ENCODE assay signal across 7 mouse cellular contexts in the genomic region with DNA sequence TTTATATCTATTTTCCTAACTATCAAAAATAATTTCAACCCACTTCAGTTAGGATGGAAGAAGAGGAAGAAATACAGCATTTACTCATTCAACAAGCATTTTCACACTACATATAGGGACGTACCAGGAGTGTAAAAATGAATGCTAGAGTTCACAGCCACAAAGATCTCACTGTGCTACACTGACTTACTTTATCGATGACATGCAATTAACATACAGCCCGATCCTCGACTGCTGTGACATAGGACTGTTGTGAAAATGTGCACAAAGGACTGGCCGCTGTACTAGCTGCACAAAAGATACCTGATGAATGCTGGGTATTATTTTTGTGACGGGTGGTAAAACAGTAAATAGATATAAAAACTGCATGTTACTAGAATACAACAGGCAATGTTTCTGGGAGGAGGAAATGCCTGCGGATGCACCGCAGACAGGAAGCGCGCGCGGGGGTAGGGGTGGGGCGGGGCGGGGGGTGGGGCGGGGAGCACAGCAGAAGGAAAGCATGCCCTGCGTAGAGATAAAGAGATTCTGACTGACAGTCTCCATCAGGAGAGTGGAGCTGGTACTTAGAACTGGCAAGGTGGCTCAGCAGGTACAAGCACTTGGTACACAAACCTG. TPM values are rescaled to one million over a fixed set of nuclear protein-coding genes. Genes with fewer than 3 reads are reported as not detected.
DNase-seq lines count a peak whose midpoint lies in the region; ATAC-seq and TF ChIP-seq lines count a peak whose summit lies in the region.

No protein-coding gene starts in this region.

- peaks cover 17% of the 10 kb centered on the region for H3K36me3 ChIP-seq in heart, postnatal 0 days (replicated peaks; ENCODE audit: control insufficient read depth, insufficient read depth, low read length)
- peaks cover 12% of the 10 kb centered on the region; the same call in 1 of the 2 replicates for H3K36me3 ChIP-seq in macrophage (ENCODE audit: inconsistent target)

- H3K4me1 ChIP-seq in heart, postnatal 0 days (ENCODE audit: control insufficient read depth, insufficient read depth) = peaks cover 12% of the 10 kb centered on the region

- peak overlapping the region; percentile 31 for H3K4me3 ChIP-seq in heart, postnatal 0 days (ENCODE audit: low read depth, low read length)
- peak overlapping the region; percentile 8; the same call in 1 of the 2 replicates for H3K4me3 ChIP-seq in macrophage (ENCODE audit: inconsistent target)

- no peaks in the 10 kb centered on the region for H3K79me2 ChIP-seq in macrophage (ENCODE audit: inconsistent target)

- H3K9ac ChIP-seq in heart, postnatal 0 days (replicated peaks; ENCODE audit: low read depth, low read length) = no peak overlapping the region

- H3K27me3 ChIP-seq in heart, postnatal 0 days (ENCODE audit: control insufficient read depth, insufficient read depth, low read length) = no peaks in the 10 kb centered on the region

- H3K9me3 ChIP-seq in heart, postnatal 0 days (replicated peaks; ENCODE audit: control insufficient read depth, low read length) = no peaks in the 10 kb centered on the region

- WGBS in heart, postnatal 0 days = 45% methylated on average over 16 of the region's 16 CpGs
- 5% methylated on average over 16 of the region's 16 CpGs for whole genome bisulfite sequencing in macrophage (ENCODE audit: missing documents)

- ATAC-seq in heart, postnatal 0 days (ENCODE audit: insufficient read depth, low read depth) = peak; percentile 51

- TF ChIP-seq CTCF in heart, postnatal 0 days (IDR thresholded peaks at IDR 0.05; ENCODE audit: low read depth) = no peak

- H3K4me2 ChIP-seq in heart, postnatal 0 days (ENCODE audit: low read depth, low read length) = peak overlapping the region; percentile 52

- peak; percentile 75 for DNase-seq in CD4-positive helper T cell, adult 2 months (ENCODE audit: low read depth, low spot score)
- DNase-seq in R1 (ENCODE audit: low read depth, low spot score) = peak; percentile 22
- DNase-seq in heart, postnatal 0 days (ENCODE audit: low spot score) = no peak
- no peak for DNase-seq in left cerebral cortex, postnatal 25 days (ENCODE audit: low spot score in 2 of 2)
- DNase-seq in layer of hippocampus, postnatal 10 days (ENCODE audit: low spot score in 2 of 2) = no peak
- no peak for DNase-seq in MN1 (ENCODE audit: low spot score)

- intact Hi-C loops in left cerebral cortex, postnatal 25 days (cut with DNase I) = no loop called here

- H3K27ac ChIP-seq in heart, postnatal 0 days (ENCODE audit: low read depth) = peak overlapping the region; percentile 40
- H3K27ac ChIP-seq in macrophage = no peak overlapping the region

- TF ChIP-seq EP300 in heart, postnatal 0 days (IDR thresholded peaks at IDR 0.05; ENCODE audit: low read depth) = no peak

RNA-seq across cellular contexts. Expression of gene Rgcc, which starts 29.6 kb away (rescaled TPM):
- total RNA-seq in heart, postnatal 0 days (2014; rRNA removed; ENCODE audit: low replicate concordance) = 21.4 and 43.4 TPM in 2 replicates
- 43.6 and 51.8 TPM in 2 replicates for polyA plus RNA-seq in heart, postnatal 0 days (2015; fragmentation: Nextera tagmentation; extraction: Ambion mirVana)
- total RNA-seq in macrophage (2018; cell fraction: chromatin; rRNA removed) = 1 to 10 TPM in 3 of 26 experiments, not detected in 23; 1.2 to 1.9 (median 1.4) TPM
- 1 to 10 TPM in 3 of 26 experiments, under 1 TPM in 10, not detected in 13; 0.20 to 3.4 (median 0.53) TPM for total RNA-seq in macrophage (2018; cell fraction: cytosol; rRNA removed)
- 1 to 10 TPM in 1 of 26 experiments, under 1 TPM in 2, not detected in 23; 0.97 to 2.1 (median 0.98) TPM for total RNA-seq in macrophage (2018; cell fraction: nucleus; rRNA removed)
- 0.27 to 1.1 TPM (median 0.29 TPM) in 3 replicates for polyA plus RNA-seq in macrophage (2018)
- total RNA-seq in left cerebral cortex, postnatal 25 days (2021) = 10 to 100 TPM; 31.9 to 42.4 TPM
- 10 to 100 TPM; 37.3 to 45.2 TPM for total RNA-seq in layer of hippocampus, postnatal 10 days (2021)

RNA-seq across cellular contexts. Expression of gene Naa16, which starts 59.5 kb away (rescaled TPM):
- total RNA-seq in heart, postnatal 0 days (2014; rRNA removed; ENCODE audit: low replicate concordance) = 0.81 and 1.6 TPM in 2 replicates
- 11.3 and 14.8 TPM in 2 replicates for polyA plus RNA-seq in heart, postnatal 0 days (2015; fragmentation: Nextera tagmentation; extraction: Ambion mirVana)
- 100 to 1,000 TPM in 2 of 26 experiments, 10 to 100 TPM in 24; 22.6 to 174 (median 68.7) TPM for total RNA-seq in macrophage (2018; cell fraction: chromatin; rRNA removed)
- total RNA-seq in macrophage (2018; cell fraction: cytosol; rRNA removed) = 10 to 100 TPM in 16 of 26 experiments, 1 to 10 TPM in 10; 6.3 to 15.6 (median 10.2) TPM
- 10 to 100 TPM; 11.6 to 77.6 (median 34.4) TPM for total RNA-seq in macrophage (2018; cell fraction: nucleus; rRNA removed)
- polyA plus RNA-seq in macrophage (2018) = 9.8 to 15.1 TPM (median 10.7 TPM) in 3 replicates
- total RNA-seq in left cerebral cortex, postnatal 25 days (2021) = 10 to 100 TPM in 1 of 2 experiments, 1 to 10 TPM in 1; 9.1 to 13.7 TPM
- 10 to 100 TPM; 10.6 to 14.5 TPM for total RNA-seq in layer of hippocampus, postnatal 10 days (2021)

Comparison
In these comparisons a context has a peak if more than half of its experiments do, and no peak if none do; other contexts are left out.
1. DNase-seq: peak in CD4-positive helper T cell, adult 2 months (single experiment) and R1 (single experiment); none in heart, postnatal 0 days (single experiment), left cerebral cortex, postnatal 25 days (0 of 2), layer of hippocampus, postnatal 10 days (0 of 2) and MN1 (single experiment).